Mouse (Mus musculus) megakaryocyte, embryonic 14.5 days (primary cell): Measurements from ENCODE around the gene Gm20388.

Source experiments
- FLI1 ChIP-seq: IDR thresholded peaks from 2 replicates; pipeline ENCODE4 v1.6.1; 2012; ENCODE audit warnings: low read length, inconsistent platforms, mixed read lengths
- GATA1 ChIP-seq: IDR thresholded peaks from 3 replicates; pipeline ENCODE4 v1.6.1; 2012; ENCODE audit warnings: mixed read lengths, low read length, inconsistent platforms, borderline replicate concordance

- TF ChIP-seq GATA1 (no peak), FLI1 (no peak)
Measured at GRCm38 (mm10) chr8:121561636-121562345, 1651.2 kb downstream of the Gm20388 start.
